Comparison of ENCODE assay signal across 24 mouse cellular contexts in genomic region chr6:140676094-140676493, GRCm38 (mm10). TPM values are rescaled to one million over a fixed set of nuclear protein-coding genes. Genes with fewer than 3 reads are reported as not detected.
DNase-seq lines count a peak whose midpoint lies in the region; ATAC-seq and TF ChIP-seq lines count a peak whose summit lies in the region.
"Had no signal": no experiment of that assay in that cellular context is flagged by ENCODE, and none has a peak within 500 bp of the region (broad histone marks: within the 10 kb centered on the region; RNA-seq: fewer than 3 reads in every experiment).

No protein-coding gene starts in this region.

- H3K9me3 ChIP-seq in hindbrain, embryonic 10.5 days = no peaks in the 10 kb centered on the region
- no peaks in the 10 kb centered on the region for H3K9me3 ChIP-seq in hindbrain, embryonic 12.5 days (replicated peaks)
- no peaks in the 10 kb centered on the region for H3K9me3 ChIP-seq in stomach, embryonic 14.5 days (ENCODE audit: control insufficient read depth, low read depth, low read length)
- H3K9me3 ChIP-seq in stomach, postnatal 0 days (ENCODE audit: control insufficient read depth, low read length) = no peaks in the 10 kb centered on the region
- H3K9me3 ChIP-seq in ES-Bruce4 (replicated peaks; ENCODE audit: control insufficient read depth, insufficient read depth, low read length, poor library complexity, severe bottlenecking) = no peaks in the 10 kb centered on the region

- 93% methylated on average over 4 of the region's 4 CpGs for WGBS in hindbrain, embryonic 10.5 days
- WGBS in hindbrain, embryonic 12.5 days = 94% methylated on average over 4 of the region's 4 CpGs
- WGBS in stomach, embryonic 14.5 days = 82% methylated on average over 4 of the region's 4 CpGs
- 92% methylated on average over 4 of the region's 4 CpGs for WGBS in stomach, postnatal 0 days

- H3K4me2 ChIP-seq in hindbrain, embryonic 12.5 days (replicated peaks) = no peak overlapping the region
- H3K4me2 ChIP-seq in stomach, embryonic 14.5 days (replicated peaks; ENCODE audit: low read depth, low read length) = no peak overlapping the region
- no peak overlapping the region for H3K4me2 ChIP-seq in stomach, postnatal 0 days (replicated peaks; ENCODE audit: low read depth)

- no peak for ATAC-seq in hindbrain, embryonic 12.5 days (ENCODE audit: low FRiP score)
- peak; percentile 19; the same call in 1 of the 2 replicates for ATAC-seq in stomach, embryonic 14.5 days (ENCODE audit: insufficient number of reproducible peaks, insufficient read depth, low FRiP score, low read depth)
- no peak for ATAC-seq in stomach, postnatal 0 days (ENCODE audit: low FRiP score, low TSS enrichment)
- ATAC-seq: activated CD4-positive, CD25-positive, alpha-beta regulatory T cell, adult 4 months; CD4-positive, CD25-positive, alpha-beta regulatory T cell, adult 4 months; Patski had no signal

- no peak for TF ChIP-seq CTCF in stomach, postnatal 0 days (IDR thresholded peaks at IDR 0.05; ENCODE audit: low read depth)
- no peak for TF ChIP-seq CTCF in ES-Bruce4 (IDR thresholded peaks at IDR 0.05; ENCODE audit: low read depth, low read length)

- peak overlapping the region; percentile 5; the same call in 1 of the 2 replicates for H3K27ac ChIP-seq in hindbrain, embryonic 10.5 days
- no peak overlapping the region for H3K27ac ChIP-seq in hindbrain, embryonic 12.5 days
- H3K27ac ChIP-seq in stomach, embryonic 14.5 days (ENCODE audit: low read length) = no peak overlapping the region
- no peak overlapping the region for H3K27ac ChIP-seq in stomach, postnatal 0 days (replicated peaks)
- H3K27ac ChIP-seq in ES-Bruce4 (ENCODE audit: insufficient read depth, low read length) = no peak overlapping the region

- DNase-seq in hindbrain, embryonic 10.5 days (ENCODE audit: low spot score) = no peak
- DNase-seq in stomach, postnatal 0 days (ENCODE audit: low spot score) = no peak
- DNase-seq in right cerebral cortex, adult 2 months (ENCODE audit: low spot score in 2 of 2) = no peak
- DNase-seq: adrenal gland, adult 2 months; adrenal gland, adult 8-10 months; adrenal gland, postnatal 10 days; adrenal gland, postnatal 14 days; adrenal gland, postnatal 25 days; adrenal gland, postnatal 36 days; B cell, adult 2 months; cerebellum, adult 11 months; cerebellum, adult 11-12 months; cerebellum, adult 18-20 months; cerebellum, adult 2 months had no signal

- H3K9ac ChIP-seq in hindbrain, embryonic 12.5 days = no peak overlapping the region
- H3K9ac ChIP-seq in stomach, embryonic 14.5 days (replicated peaks; ENCODE audit: low read depth, low read length) = no peak overlapping the region
- no peak overlapping the region for H3K9ac ChIP-seq in stomach, postnatal 0 days (ENCODE audit: low read length)
- H3K9ac ChIP-seq in ES-Bruce4 (ENCODE audit: low read depth, poor library complexity, severe bottlenecking) = no peak overlapping the region

- H3K36me3 ChIP-seq in hindbrain, embryonic 10.5 days = no peaks in the 10 kb centered on the region
- H3K36me3 ChIP-seq in hindbrain, embryonic 12.5 days = no peaks in the 10 kb centered on the region
- H3K36me3 ChIP-seq in stomach, embryonic 14.5 days (ENCODE audit: control insufficient read depth, insufficient read depth, low read length) = no peaks in the 10 kb centered on the region
- no peaks in the 10 kb centered on the region for H3K36me3 ChIP-seq in stomach, postnatal 0 days (ENCODE audit: control insufficient read depth, insufficient read depth, low read length)
- no peaks in the 10 kb centered on the region for H3K36me3 ChIP-seq in ES-Bruce4 (ENCODE audit: control insufficient read depth, insufficient read depth, low read length, poor library complexity, severe bottlenecking)
- H3K36me3 ChIP-seq: G1E had no signal

- no peak for TF ChIP-seq POLR2A in ES-Bruce4 (IDR thresholded peaks at IDR 0.05; ENCODE audit: insufficient read depth, low read length)

- H3K4me3 ChIP-seq in hindbrain, embryonic 10.5 days = no peak overlapping the region
- no peak overlapping the region for H3K4me3 ChIP-seq in hindbrain, embryonic 12.5 days
- no peak overlapping the region for H3K4me3 ChIP-seq in stomach, embryonic 14.5 days (ENCODE audit: low read depth, low read length)
- no peak overlapping the region for H3K4me3 ChIP-seq in stomach, postnatal 0 days (ENCODE audit: low read depth, low read length)
- no peak overlapping the region for H3K4me3 ChIP-seq in ES-Bruce4 (ENCODE audit: low read depth, low read length)

- peaks cover 11% of the 10 kb centered on the region for H3K27me3 ChIP-seq in hindbrain, embryonic 10.5 days (ENCODE audit: insufficient read depth, poor library complexity, severe bottlenecking)
- no peaks in the 10 kb centered on the region for H3K27me3 ChIP-seq in hindbrain, embryonic 12.5 days
- H3K27me3 ChIP-seq in stomach, embryonic 14.5 days (ENCODE audit: control insufficient read depth, insufficient read depth, low read length) = no peaks in the 10 kb centered on the region
- H3K27me3 ChIP-seq in stomach, postnatal 0 days (ENCODE audit: control insufficient read depth, insufficient read depth, low read length) = no peaks in the 10 kb centered on the region
- no peaks in the 10 kb centered on the region for H3K27me3 ChIP-seq in ES-Bruce4 (ENCODE audit: control insufficient read depth, insufficient read depth, low read length, poor library complexity, severe bottlenecking)
- H3K27me3 ChIP-seq: CH12.LX, Patski had no signal

- TF ChIP-seq EP300 in stomach, postnatal 0 days (optimal IDR thresholded peaks at IDR 0.05) = no peak
- peak; percentile 49; the same call in 1 of the 2 replicates for TF ChIP-seq EP300 in ES-Bruce4 (IDR thresholded peaks at IDR 0.05; ENCODE audit: insufficient read depth, low read depth, low read length)

- peaks cover 34% of the 10 kb centered on the region for H3K4me1 ChIP-seq in hindbrain, embryonic 10.5 days (replicated peaks)
- peaks cover 28% of the 10 kb centered on the region for H3K4me1 ChIP-seq in hindbrain, embryonic 12.5 days
- peaks cover 12% of the 10 kb centered on the region; the same call in 1 of the 2 replicates for H3K4me1 ChIP-seq in stomach, embryonic 14.5 days (ENCODE audit: control insufficient read depth, insufficient read depth, low read length)
- H3K4me1 ChIP-seq in stomach, postnatal 0 days (replicated peaks; ENCODE audit: control insufficient read depth, insufficient read depth) = no peaks in the 10 kb centered on the region
- peaks cover 10% of the 10 kb centered on the region for H3K4me1 ChIP-seq in ES-Bruce4 (ENCODE audit: control insufficient read depth, insufficient read depth, low read length)

RNA-seq across cellular contexts. Expression of gene Gm11077, which starts 53.0 kb away (rescaled TPM):
- polyA plus RNA-seq in hindbrain, embryonic 10.5 days (2016; fragmentation: Nextera tagmentation; extraction: Ambion mirVana) = not detected in 2 replicates
- not detected in 2 replicates for polyA plus RNA-seq in hindbrain, embryonic 12.5 days (2016; fragmentation: Nextera tagmentation; extraction: Ambion mirVana)
- not detected in 2 replicates for polyA plus RNA-seq in stomach, embryonic 14.5 days (2014; fragmentation: Nextera tagmentation; extraction: Ambion mirVana)
- not detected in 2 replicates for polyA plus RNA-seq in stomach, postnatal 0 days (2015; fragmentation: Nextera tagmentation; extraction: Ambion mirVana)
- not detected in 2 replicates for polyA plus RNA-seq in ES-Bruce4 (2011; ENCODE audit: insufficient read depth, insufficient read length, low read depth, missing spikeins)
- polyA plus RNA-seq: activated CD4-positive, CD25-positive, alpha-beta regulatory T cell, adult 4 months; adrenal gland, adult 2 months; brain, embryonic 14.5 days; C2C12; CD4-positive, CD25-positive, alpha-beta regulatory T cell, adult 4 months; cerebellum, adult 2 months; G1E; Patski had no signal

RNA-seq across cellular contexts. Expression of gene Aebp2, which starts 53.6 kb away (rescaled TPM):
- polyA plus RNA-seq in hindbrain, embryonic 10.5 days (2016; fragmentation: Nextera tagmentation; extraction: Ambion mirVana) = 8.0 and 9.4 TPM in 2 replicates
- polyA plus RNA-seq in hindbrain, embryonic 12.5 days (2016; fragmentation: Nextera tagmentation; extraction: Ambion mirVana) = 13.3 and 14.4 TPM in 2 replicates
- 19.6 and 19.7 TPM in 2 replicates for polyA plus RNA-seq in stomach, embryonic 14.5 days (2014; fragmentation: Nextera tagmentation; extraction: Ambion mirVana)
- polyA plus RNA-seq in stomach, postnatal 0 days (2015; fragmentation: Nextera tagmentation; extraction: Ambion mirVana) = 7.3 and 8.0 TPM in 2 replicates
- polyA plus RNA-seq in ES-Bruce4 (2011; ENCODE audit: insufficient read depth, insufficient read length, low read depth, missing spikeins) = 91.8 and 93.7 TPM in 2 replicates
